Mouse (Mus musculus): ENCODE results near the gene Bcas3.

Gene Bcas3

GRCm38 (mm10) chr11:85737227-85737626 is 384.3 kb downstream of the Bcas3 start:
- DNase-seq (ENCODE audit: inconsistent age in 2 of 2, low spot score in 1 of 2): peak in 1 of 2 experiments; percentile 58

GRCm38 (mm10) chr11:85737893-85738292 is 384.9 kb downstream of the Bcas3 start:
- peak in 1 of 2 experiments; percentile 60 for DNase-seq (ENCODE audit: inconsistent age in 2 of 2, low spot score in 1 of 2)

- DNase-seq (ENCODE audit: inconsistent age in 2 of 2, low spot score in 1 of 2): no peak
Measured at GRCm38 (mm10) chr11:85738585-85738984, 385.6 kb downstream of the Bcas3 start.

GRCm38 (mm10) chr11:85739266-85739977 is 386.5 kb downstream of the Bcas3 start:
- no peak for DNase-seq (ENCODE audit: inconsistent age in 2 of 2, low spot score in 1 of 2)

GRCm38 (mm10) chr11:85746373-85746772 is 393.4 kb downstream of the Bcas3 start:
- no peak for DNase-seq (ENCODE audit: inconsistent age in 2 of 2, low spot score in 1 of 2)

GRCm38 (mm10) chr11:85748891-85749290 is 395.9 kb downstream of the Bcas3 start:
- DNase-seq (ENCODE audit: inconsistent age in 2 of 2, low spot score in 1 of 2): no peak

GRCm38 (mm10) chr11:85751171-85751570 is 398.2 kb downstream of the Bcas3 start:
- no peak for DNase-seq (ENCODE audit: inconsistent age in 2 of 2, low spot score in 1 of 2)

DNA sequence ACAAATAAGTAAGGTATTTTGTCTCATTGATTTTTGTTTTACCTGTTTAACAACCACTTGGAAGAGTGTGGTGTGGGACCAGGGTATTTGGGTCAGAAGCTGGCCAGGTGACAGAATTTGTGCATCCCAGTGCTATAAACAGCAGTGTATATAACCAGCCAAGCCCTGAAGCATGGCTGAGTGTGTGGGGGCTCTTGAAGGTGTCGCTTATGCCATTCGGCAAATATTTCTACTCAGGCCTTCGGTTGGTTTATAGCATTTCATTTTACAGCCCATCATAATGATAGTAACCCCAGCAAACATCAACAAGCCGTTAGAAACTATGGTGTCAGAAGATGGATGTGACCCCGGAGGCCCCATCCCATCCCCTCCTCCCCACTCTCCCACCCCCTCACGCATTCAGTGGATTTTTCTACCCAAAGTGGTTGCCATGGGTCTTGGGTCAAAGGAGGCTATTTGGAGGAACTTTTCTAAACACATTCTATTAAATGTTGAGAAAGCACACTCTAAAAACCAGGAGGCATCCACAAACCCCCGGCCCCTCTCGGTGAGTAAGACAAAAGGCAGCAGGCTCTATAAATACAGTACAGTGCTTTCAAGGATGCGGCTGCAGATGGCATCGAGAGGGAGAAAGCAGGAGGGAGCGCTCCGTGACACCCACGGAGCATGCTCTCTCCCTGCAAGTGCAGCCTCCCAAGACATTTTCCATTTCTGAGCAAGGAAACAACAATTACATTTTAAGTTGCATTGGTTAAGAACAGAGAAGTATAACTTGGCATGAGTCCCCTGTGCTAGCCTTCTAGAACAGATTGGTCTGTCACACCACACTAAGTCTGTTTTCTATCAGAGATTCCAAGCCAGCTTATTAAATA is 401.9 kb downstream of the Bcas3 start:
- no peak for DNase-seq (ENCODE audit: inconsistent age in 2 of 2, low spot score in 1 of 2)

DNA sequence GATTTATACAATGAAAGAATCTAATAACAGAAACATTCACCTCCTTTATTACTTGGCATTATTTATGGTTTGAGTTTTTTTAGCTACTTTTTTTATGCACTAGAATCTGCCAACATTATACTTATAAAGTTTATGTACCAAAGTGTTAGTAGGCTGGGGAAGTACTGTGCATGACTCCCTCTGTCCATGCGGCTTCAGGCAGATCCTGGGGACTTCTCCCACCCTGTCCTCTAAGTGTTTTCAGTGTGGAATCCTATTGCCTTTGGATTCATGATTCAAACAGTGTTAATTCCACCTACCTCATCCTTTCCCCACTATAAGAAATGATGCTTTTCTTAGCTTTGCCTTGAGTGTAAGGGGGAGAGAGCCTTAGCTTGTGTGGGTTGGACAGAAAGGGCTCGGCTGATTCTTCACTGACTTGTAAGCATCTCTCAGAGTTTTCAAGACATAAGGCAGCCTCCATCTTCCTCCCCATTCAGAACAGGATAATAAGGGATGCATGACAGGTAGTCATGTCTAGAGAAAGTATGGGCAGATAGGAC is 402.6 kb downstream of the Bcas3 start:
- DNase-seq (ENCODE audit: inconsistent age in 2 of 2, low spot score in 1 of 2): no peak

DNA sequence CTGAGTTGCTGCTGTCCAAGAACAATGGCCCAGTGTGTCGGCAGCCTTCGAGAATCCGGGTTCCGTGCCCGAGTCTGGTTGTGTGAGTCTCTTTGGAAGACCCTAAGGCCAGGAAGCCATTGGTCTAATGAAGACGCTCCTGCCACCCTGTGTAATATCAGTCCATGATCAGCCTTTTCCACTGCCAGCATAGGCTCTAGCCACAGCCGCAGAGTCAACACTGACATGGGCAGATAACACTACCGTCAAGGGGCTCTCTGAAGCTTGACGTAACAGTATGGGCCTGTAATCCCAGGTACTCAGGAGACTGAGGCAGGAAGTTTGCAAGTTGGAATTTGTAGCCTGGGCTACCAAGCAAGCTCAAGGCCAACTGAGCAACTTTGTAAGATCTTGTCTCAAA is 405.9 kb downstream of the Bcas3 start:
- no peak for DNase-seq (ENCODE audit: inconsistent age in 2 of 2, low spot score in 1 of 2)

- peak in 1 of 2 experiments; percentile 41 for DNase-seq (ENCODE audit: inconsistent age in 2 of 2, low spot score in 1 of 2)
Measured at GRCm38 (mm10) chr11:85759634-85760439, 406.9 kb downstream of the Bcas3 start.

DNA sequence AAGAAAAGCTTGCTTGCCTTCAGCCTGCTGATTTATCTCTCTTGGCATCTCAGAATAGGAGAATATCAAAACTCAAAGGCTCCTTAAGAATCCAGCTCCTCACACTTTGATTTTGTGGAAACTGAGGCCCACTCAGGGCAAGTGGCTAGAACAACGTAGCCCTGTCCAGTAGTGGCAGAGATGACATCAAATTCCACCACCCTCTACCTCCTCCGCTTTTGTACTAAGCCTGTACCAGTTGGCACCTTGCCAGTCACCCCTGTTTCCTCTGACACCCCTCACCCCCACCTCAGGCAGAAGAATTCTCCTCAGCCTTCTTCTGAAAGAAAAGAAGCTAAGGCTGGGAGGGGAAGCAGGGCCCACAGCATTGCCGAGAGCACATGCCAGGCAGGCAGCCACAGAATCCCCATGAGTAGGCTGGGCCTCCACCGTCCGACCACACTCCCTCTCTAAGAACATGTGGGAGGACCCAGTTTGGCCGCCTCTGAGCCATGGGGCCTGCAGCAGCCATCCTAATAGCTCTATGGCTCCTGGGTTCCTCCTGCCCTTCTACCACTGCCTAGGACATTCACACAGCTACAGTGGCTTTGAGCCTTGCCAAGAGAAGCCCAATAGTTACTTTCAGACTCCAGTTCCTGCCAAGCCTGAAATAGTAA is 407.6 kb downstream of the Bcas3 start:
- peak in 1 of 2 experiments; percentile 68 for DNase-seq (ENCODE audit: inconsistent age in 2 of 2, low spot score in 1 of 2)

GRCm38 (mm10) chr11:85761170-85761569 is 408.2 kb downstream of the Bcas3 start:
- DNase-seq (ENCODE audit: inconsistent age in 2 of 2, low spot score in 1 of 2): no peak

GRCm38 (mm10) chr11:85763655-85764054 is 410.7 kb downstream of the Bcas3 start:
- no peak for DNase-seq (ENCODE audit: inconsistent age in 2 of 2, low spot score in 1 of 2)

DNA sequence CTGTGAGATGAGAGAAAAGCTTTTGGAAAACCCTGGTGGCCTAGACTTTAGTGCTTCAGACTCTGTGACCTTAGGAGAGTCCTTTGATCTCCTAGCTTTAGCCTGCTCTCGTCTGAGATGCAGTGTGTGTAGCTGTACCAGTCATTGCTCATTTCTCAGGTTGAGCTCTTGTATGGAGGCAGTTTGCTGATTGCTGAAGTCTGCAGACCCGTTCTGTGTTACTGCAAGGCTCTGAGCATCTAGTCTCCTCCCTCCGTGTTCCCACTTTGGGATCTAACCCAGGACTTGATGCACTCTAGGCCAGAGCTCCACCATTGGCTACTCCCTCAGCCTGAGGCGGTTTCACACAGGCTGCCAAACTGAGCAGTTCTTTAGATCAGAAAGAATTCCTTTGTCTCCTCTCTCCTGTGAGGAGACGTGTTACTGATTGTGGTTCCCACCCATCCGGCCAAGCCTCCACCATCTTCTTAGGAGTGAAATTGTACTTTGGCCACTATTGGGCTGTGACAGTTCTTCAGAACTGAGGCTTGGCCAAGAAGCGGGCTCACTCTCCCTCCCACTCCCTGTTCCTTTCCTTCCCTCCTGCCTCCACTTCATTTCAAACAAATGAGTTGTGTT is 413.2 kb downstream of the Bcas3 start:
- peak; percentile 22 to 67 for DNase-seq (ENCODE audit: inconsistent age in 2 of 2, low spot score in 1 of 2)

DNA sequence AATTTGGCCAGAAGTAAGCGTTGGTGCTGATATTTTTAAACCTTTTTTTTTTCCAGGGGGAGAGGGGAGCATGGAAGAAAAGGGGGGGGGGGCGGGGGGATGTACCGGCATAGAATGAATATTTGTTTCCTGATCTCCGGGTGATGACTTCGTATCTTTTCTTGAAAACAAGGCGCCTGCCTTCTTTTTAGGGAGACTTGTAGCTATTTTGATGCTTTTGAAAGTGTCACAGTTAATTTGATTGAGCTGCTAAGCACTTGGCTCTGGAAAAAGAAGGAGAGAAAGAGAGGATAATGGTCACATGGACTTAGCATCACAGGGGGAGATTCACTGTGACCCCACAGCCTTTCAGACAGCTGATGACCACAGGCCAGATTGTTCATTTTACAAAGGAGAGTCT is 413.8 kb downstream of the Bcas3 start:
- DNase-seq (ENCODE audit: inconsistent age in 2 of 2, low spot score in 1 of 2): no peak

DNA sequence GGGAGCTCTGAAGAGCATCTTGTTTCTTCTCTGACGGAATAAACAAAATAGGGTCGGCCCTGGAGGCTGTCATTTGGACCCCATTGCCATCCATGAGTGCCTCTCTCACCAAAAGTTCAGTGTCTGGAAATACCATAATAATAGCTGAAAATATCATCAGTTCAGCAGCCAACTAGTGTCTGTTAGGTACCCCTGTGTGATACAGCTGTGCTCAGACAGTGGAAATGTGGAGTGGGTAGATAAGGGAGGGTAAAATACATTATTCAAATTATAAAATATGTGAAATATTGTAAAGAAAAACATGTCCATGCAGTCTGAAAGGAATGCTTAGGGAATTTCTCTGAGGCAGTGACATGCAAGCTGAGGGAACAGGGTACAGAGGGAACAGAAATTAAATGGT is 416.8 kb downstream of the Bcas3 start:
- DNase-seq (ENCODE audit: inconsistent age in 2 of 2, low spot score in 1 of 2): no peak

DNA sequence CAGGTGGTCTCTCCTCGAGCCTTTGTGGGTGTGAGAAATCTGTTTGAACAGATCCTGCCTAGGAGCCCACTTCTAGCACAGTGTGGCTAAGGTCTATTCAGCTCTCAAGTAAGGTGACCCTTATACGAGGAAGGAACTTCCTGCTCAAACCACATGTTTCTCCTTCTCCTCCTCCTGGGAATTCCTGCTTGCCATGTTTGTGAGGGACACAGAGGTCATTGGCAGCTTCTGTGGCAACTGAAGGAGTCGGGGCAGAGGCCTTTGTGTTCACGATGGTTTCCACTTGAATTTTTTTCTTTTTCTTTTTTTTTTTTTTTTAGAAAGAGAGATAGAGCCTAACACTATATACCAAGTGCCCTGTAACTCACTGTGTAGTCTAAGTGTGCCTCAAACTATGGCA is 420.4 kb downstream of the Bcas3 start:
- no peak for DNase-seq (ENCODE audit: inconsistent age in 2 of 2, low spot score in 1 of 2)

DNA sequence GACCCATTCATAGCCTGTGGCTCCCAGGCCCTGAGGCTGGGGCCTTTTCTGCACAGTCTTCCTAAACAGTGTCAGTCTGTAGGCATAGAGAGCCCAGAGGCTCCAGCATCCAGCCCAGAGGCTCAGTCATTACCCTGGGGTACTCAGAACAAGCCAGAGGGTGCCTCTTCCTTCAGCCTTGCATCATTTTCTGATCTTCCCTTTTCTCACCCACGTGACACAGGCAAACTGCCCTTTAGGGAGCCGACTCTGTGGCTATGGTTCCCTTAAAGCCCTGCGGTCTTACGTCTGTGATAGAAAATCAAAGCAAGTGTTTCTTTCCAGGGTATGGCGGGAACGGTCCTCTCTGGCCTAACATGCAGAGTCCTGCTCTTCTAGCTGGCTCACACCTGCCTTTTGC is 421.7 kb downstream of the Bcas3 start:
- no peak for DNase-seq (ENCODE audit: inconsistent age in 2 of 2, low spot score in 1 of 2)

GRCm38 (mm10) chr11:85775492-85775891 is 422.5 kb downstream of the Bcas3 start:
- peak; percentile 30 to 76 for DNase-seq (ENCODE audit: inconsistent age in 2 of 2, low spot score in 1 of 2)
